Mouse (Mus musculus): ENCODE data around the gene Vps45. TPM values are rescaled to one million over a fixed set of nuclear protein-coding genes. Genes with fewer than 3 reads are reported as not detected.
"Not testable (repeated sequence)": the region's sequence is repeated elsewhere in the genome, so short reads cannot be mapped to it uniquely, and the experiment has no call there.

The Vps45 gene
- polyA plus RNA-seq, 1 experiment from 2014 or later: 25.9 TPM

- 60% methylated on average over 8 of the region's 12 CpGs for whole genome bisulfite sequencing (ENCODE audit: missing documents)
- peak overlapping the region; percentile 57 for H3K4me3 ChIP-seq (ENCODE audit: inconsistent target)
- peak overlapping the region; percentile 98 for H3K27ac ChIP-seq
- H3K79me2 ChIP-seq (ENCODE audit: inconsistent target); H3K36me3 ChIP-seq (ENCODE audit: inconsistent target): not testable (repeated sequence)
Measured at GRCm38 (mm10) chr3:95951566-95951965, 106.7 kb downstream of the Vps45 start.

- Histone ChIP-seq H3K79me2 (ENCODE audit: inconsistent target) (no peaks in the 10 kb centered on the region), H3K27ac (peak overlapping the region; percentile 98)
- under 1% methylated on average over 45 of the region's 49 CpGs for WGBS (ENCODE audit: missing documents)
Measured at GRCm38 (mm10) chr3:95950763-95951551, 107.3 kb downstream of the Vps45 start.

More at GRCm38 (mm10) chr3:95950763-95951551, 107.3 kb downstream of the Vps45 start:
- Histone ChIP-seq H3K4me3 (ENCODE audit: inconsistent target) (peak overlapping the region; percentile 57), H3K36me3 (ENCODE audit: inconsistent target) (peaks cover 5% of the 10 kb centered on the region; the same call in 1 of the 2 replicates)

Other genes starting within 250 kb of the Vps45 start
- gene Rprd2, start 239.6 kb downstream of the Vps45 start, polyA plus RNA-seq (2018): 15.5 to 19.9 TPM (median 19.3 TPM) in 3 replicates
- 17.0 to 29.6 TPM (median 22.6 TPM) in 3 replicates for gene Prpf3, start 202.6 kb downstream of the Vps45 start, polyA plus RNA-seq (2018)
- gene Mrps21, start 186.9 kb downstream of the Vps45 start, polyA plus RNA-seq (2018): 241 to 288 TPM (median 280 TPM) in 3 replicates
- gene Ciart, start 176.2 kb downstream of the Vps45 start, polyA plus RNA-seq (2018): 0.90 to 1.9 TPM (median 1.7 TPM) in 3 replicates
- gene BC028528, start 166.5 kb downstream of the Vps45 start, polyA plus RNA-seq (2018): 76.4 to 139 TPM (median 117 TPM) in 3 replicates
- gene Aph1a, start 164.5 kb downstream of the Vps45 start, polyA plus RNA-seq (2018): 49.5 to 102 TPM (median 98.0 TPM) in 3 replicates
- not detected in 3 replicates for gene Car14, start 153.8 kb downstream of the Vps45 start, polyA plus RNA-seq (2018)
- 40.1 to 196 TPM (median 80.7 TPM) in 3 replicates for gene Anp32e, start 129.2 kb downstream of the Vps45 start, polyA plus RNA-seq (2018)
- gene Plekho1, start 62.5 kb downstream of the Vps45 start, polyA plus RNA-seq (2018): 189 to 264 TPM (median 249 TPM) in 3 replicates
- 9.7 to 10.5 TPM (median 10.4 TPM) in 3 replicates for gene Otud7b, start 46.1 kb upstream of the Vps45 start, polyA plus RNA-seq (2018)
- 1.2 to 2.4 TPM (median 1.8 TPM) in 3 replicates for gene Mtmr11, start 103.5 kb upstream of the Vps45 start, polyA plus RNA-seq (2018)
- gene Sf3b4, start 113.9 kb upstream of the Vps45 start, polyA plus RNA-seq (2018): 57.6 to 99.3 TPM (median 68.9 TPM) in 3 replicates
- gene Sv2a, start 122.7 kb upstream of the Vps45 start, polyA plus RNA-seq (2018): 0.12 to 1.4 TPM (median 0.29 TPM) in 3 replicates
- gene Bola1, start 161.2 kb upstream of the Vps45 start, polyA plus RNA-seq (2018): 5.3 to 18.4 TPM (median 17.6 TPM) in 3 replicates
- gene Hist2h2ab, start 161.4 kb upstream of the Vps45 start, polyA plus RNA-seq (2018): not detected in 3 replicates
- gene Hist2h2ac, start 162.4 kb upstream of the Vps45 start, polyA plus RNA-seq (2018): not detected in 3 replicates
- gene Hist2h2be, start 162.7 kb upstream of the Vps45 start, polyA plus RNA-seq (2018): 5.7 to 13.3 TPM (median 6.8 TPM) in 3 replicates
- gene Hist2h3c2, start 180.7 kb upstream of the Vps45 start, polyA plus RNA-seq (2018): 2.4 to 4.9 TPM (median 3.8 TPM) in 3 replicates
- gene Hist2h2aa2, start 181.8 kb upstream of the Vps45 start, polyA plus RNA-seq (2018): 57.1 to 112 TPM (median 105 TPM) in 3 replicates
- 24.8 to 42.2 TPM (median 31.8 TPM) in 3 replicates for gene Hist2h2aa1, start 187.0 kb upstream of the Vps45 start, polyA plus RNA-seq (2018)
- 1.7 to 8.5 TPM (median 4.8 TPM) in 3 replicates for gene Hist2h3c1, start 188.2 kb upstream of the Vps45 start, polyA plus RNA-seq (2018)
- gene Hist2h4, start 204.8 kb upstream of the Vps45 start, polyA plus RNA-seq (2018): 0.30 to 0.62 TPM in 2 of 3 replicates, not detected in the other
- gene Hist2h3b, start 210.2 kb upstream of the Vps45 start, polyA plus RNA-seq (2018): not detected in 3 replicates
- not detected in 3 replicates for gene Hist2h2bb, start 211.3 kb upstream of the Vps45 start, polyA plus RNA-seq (2018)
- 189 to 290 TPM (median 287 TPM) in 3 replicates for gene Fcgr1, start 235.5 kb upstream of the Vps45 start, polyA plus RNA-seq (2018)

All from macrophage (primary cell).